Mouse (Mus musculus) spleen, adult 2 months (tissue): Measurements from ENCODE around the gene Slc26a8. TPM values are rescaled to one million over a fixed set of nuclear protein-coding genes. Genes with fewer than 3 reads are reported as not detected.
A peak's percentile ranks its signal among the peaks of the same experiment; 100 is the strongest.
"Not testable (repeated sequence)": the region's sequence is repeated elsewhere in the genome, so short reads cannot be mapped to it uniquely, and the experiment has no call there.

Experiments used
- DNase-seq, 2 experiments: peaks; one replicate each; pipeline versions ENCODE4 v3.0.0 to v3.0.0-alpha.2; 2012 to 2021; ENCODE audit warnings: low spot score in 2 of 2, low read depth in 1 of 2
- H3K27ac ChIP-seq: fragments of 200-500 bp; 2 replicates; pipeline ENCODE4 v1.5.1; 2012; ENCODE audit warnings: low read length, inconsistent platforms; ENCODE audit not compliant: insufficient read depth
- H3K27me3 ChIP-seq: fragments of 200-500 bp; 2 replicates; pipeline ENCODE4 v1.6.1; 2012; ENCODE audit warnings: mild to moderate bottlenecking, moderate library complexity, low read length, inconsistent platforms; ENCODE audit not compliant: control insufficient read depth, insufficient read depth
- H3K36me3 ChIP-seq: fragments of 200-500 bp; 2 replicates; pipeline ENCODE4 v1.6.1; 2012; ENCODE audit warnings: mild to moderate bottlenecking, low read length, inconsistent platforms; ENCODE audit not compliant: control insufficient read depth, insufficient read depth
- H3K4me1 ChIP-seq: fragments of 200-500 bp; 2 replicates; pipeline ENCODE4 v1.6.1; 2011; ENCODE audit warnings: inconsistent platforms; ENCODE audit not compliant: control insufficient read depth, insufficient read depth, insufficient read length
- H3K4me3 ChIP-seq: fragments of 200-500 bp; 2 replicates; pipeline ENCODE4 v1.5.1; 2011; ENCODE audit warnings: mild to moderate bottlenecking, inconsistent platforms; ENCODE audit not compliant: insufficient read depth, insufficient read length; ENCODE audit errors: extremely low read depth
- CTCF ChIP-seq: fragments of 200-500 bp; IDR thresholded peaks from 2 replicates; pipeline ENCODE4 v1.5.1; 2011; ENCODE audit warnings: mild to moderate bottlenecking, inconsistent platforms; ENCODE audit not compliant: insufficient read depth, insufficient read length, insufficient replicate concordance; ENCODE audit errors: extremely low read depth
- POLR2A ChIP-seq: fragments of 200-500 bp; IDR thresholded peaks from 2 replicates; pipeline ENCODE4 v1.6.1; 2011; ENCODE audit warnings: low read depth, low read length, inconsistent platforms
- WGBS: fragments of 180-500 bp; shearing (Covaris S2); methylation state at CpG from one replicate; pipeline ENCODE4 v1.1.7; 2018; 5-methylcytosine and 5-hydroxymethylcytosine counted together
- polyA plus RNA-seq: library from polyadenylated mRNA; depleted of rRNA; stranded (reverse); fragments of >200 nt; gene quantifications from 2 replicates; pipeline ENCODE4 v1.2.3, GENCODE M21; 2012; rRNA removed

Slc26a8 gene
- polyA plus RNA-seq: 0.38 and 0.40 TPM in 2 replicates

DNA sequence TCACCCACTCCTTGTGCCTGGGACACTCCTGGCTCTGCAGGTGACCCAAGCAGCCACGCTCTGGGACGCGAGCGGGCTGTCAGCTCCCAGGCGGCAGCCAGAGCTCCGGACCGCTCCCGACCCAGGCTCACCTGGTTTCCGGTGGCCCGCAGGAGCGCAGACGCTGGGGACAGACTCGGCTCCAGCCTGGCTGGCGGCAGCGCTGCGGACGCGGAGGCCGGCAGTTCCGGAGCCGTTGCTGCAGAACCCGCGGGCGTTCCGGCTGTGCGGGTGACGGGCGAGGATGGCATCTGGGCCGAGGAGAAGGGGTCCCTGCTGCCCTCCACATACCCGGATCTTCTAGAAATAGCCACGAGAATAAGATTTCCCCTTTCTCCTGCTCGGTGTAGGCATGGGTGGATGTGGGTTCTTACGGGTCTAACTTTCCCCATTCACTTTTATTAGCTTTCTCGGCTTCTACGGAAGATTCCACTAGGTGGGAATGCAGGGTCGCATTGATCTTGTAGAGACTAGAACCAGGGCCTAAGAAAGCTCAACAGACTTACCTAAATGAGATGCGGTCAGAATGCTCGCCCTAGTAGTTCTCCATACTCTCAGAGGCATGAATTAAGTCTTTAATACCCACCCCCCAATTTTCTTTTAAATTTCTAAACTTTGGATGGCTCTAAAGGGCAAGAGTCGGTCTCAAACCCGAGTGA, at the start of gene Slc26a8:
Gene Slc26a8 (minus strand): TSS at position 648 of the 698 bp plus-strand sequence.
- Histone ChIP-seq H3K36me3 (0 out of 2 replicates have a peak, but pooled peaks cover 2% of the 10 kb centered on the region), H3K27me3 (peaks cover 7% of the 10 kb centered on the region; the same call in 1 of the 2 replicates), H3K4me1 (peaks cover 11% of the 10 kb centered on the region), H3K27ac (peak within 1 kb of the TSS; percentile 61), H3K4me3 (peak within 1 kb of the TSS; percentile 53)
- peak in 1 of 2 experiments; percentile 4 for DNase-seq
- 11% methylated on average over 40 of the region's 40 CpGs for WGBS
- TF ChIP-seq CTCF (no peak), POLR2A (no peak)

DNA sequence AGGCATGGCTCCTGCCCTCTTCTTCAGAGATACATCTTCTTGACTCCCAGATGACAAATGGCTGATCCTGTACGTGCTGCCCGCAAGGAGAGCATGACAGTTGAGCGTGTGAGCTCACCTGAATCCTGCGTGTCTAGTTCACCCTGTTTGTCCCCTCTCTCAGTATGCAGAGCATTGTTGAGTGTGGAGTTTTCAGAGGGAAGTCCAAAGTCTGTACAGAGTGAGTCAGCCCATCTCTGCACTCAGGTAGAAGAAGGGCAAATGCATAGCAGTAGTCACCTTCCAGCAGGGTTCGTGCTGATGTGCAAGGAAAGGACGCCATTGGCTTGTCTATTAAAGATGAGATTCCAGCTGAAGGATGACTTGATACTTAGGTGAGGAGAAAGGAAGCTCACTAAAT, 49.2 kb upstream of the Slc26a8 start:
- 97% methylated on average over 6 of the region's 6 CpGs for WGBS
- H3K4me3 ChIP-seq: no peak overlapping the region
- no peak for TF ChIP-seq CTCF
- TF ChIP-seq POLR2A: no peak
- no peaks in the 10 kb centered on the region for H3K27me3 ChIP-seq
- H3K27ac ChIP-seq: no peak overlapping the region
- peaks cover 27% of the 10 kb centered on the region for H3K36me3 ChIP-seq
- no peaks in the 10 kb centered on the region for H3K4me1 ChIP-seq
- no peak for DNase-seq

DNA sequence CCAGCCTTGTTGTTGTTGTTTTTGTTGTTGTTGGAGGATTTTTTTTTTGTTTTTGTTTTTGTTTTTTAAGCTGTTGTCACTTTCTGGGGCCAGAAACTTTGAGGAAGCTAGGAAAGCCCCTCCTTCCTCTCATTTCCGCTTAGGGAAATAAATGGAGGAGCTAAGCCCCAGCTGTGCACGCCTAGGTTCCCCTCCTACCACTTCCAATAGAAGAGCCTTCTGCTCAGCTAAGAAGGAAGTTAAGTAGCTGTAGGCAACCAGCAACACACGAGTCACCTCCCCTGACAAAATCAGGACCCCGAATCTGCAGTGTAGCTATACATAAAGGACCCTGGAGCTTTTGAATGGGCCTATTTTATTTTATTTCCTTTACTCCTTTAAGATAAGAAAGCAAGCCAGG, 47.9 kb upstream of the Slc26a8 start:
- WGBS: 49% methylated on average over 4 of the region's 4 CpGs
- H3K27ac ChIP-seq: no peak overlapping the region

DNA sequence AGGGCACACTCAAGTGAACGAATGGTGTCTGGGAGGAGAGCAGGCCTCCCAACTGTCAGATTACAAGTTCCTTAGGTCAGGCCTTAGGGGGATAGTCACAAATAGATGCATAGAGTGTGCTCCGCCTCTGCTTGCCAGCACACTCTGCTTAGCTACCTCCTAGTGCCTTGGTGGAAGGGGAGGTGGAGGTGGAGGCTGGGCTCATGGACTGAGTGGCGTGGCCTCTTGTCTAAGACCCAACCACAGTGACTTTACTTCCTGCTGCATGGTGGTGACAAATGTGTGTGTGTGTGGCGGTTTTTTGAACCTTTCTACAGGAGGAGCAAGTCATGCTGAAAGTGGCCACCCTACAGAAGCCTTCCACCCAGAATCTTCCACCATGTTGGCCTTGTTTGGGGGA, 46.5 kb upstream of the Slc26a8 start:
- no peak for TF ChIP-seq POLR2A
- TF ChIP-seq CTCF: no peak
- H3K4me1 ChIP-seq: no peaks in the 10 kb centered on the region
- DNase-seq: no peak
- H3K27me3 ChIP-seq: no peaks in the 10 kb centered on the region
- no peak overlapping the region for H3K27ac ChIP-seq
- WGBS: 44% methylated on average over 4 of the region's 4 CpGs
- H3K4me3 ChIP-seq: no peak overlapping the region
- H3K36me3 ChIP-seq: peaks cover 8% of the 10 kb centered on the region

More for the DNA sequence above, 47.9 kb upstream of the Slc26a8 start:
- Histone ChIP-seq H3K4me3 (no peak overlapping the region), H3K27me3 (no peaks in the 10 kb centered on the region), H3K4me1 (no peaks in the 10 kb centered on the region), H3K36me3 (peaks cover 18% of the 10 kb centered on the region)
- no peak for DNase-seq
- TF ChIP-seq CTCF (no peak), POLR2A (no peak)

DNA sequence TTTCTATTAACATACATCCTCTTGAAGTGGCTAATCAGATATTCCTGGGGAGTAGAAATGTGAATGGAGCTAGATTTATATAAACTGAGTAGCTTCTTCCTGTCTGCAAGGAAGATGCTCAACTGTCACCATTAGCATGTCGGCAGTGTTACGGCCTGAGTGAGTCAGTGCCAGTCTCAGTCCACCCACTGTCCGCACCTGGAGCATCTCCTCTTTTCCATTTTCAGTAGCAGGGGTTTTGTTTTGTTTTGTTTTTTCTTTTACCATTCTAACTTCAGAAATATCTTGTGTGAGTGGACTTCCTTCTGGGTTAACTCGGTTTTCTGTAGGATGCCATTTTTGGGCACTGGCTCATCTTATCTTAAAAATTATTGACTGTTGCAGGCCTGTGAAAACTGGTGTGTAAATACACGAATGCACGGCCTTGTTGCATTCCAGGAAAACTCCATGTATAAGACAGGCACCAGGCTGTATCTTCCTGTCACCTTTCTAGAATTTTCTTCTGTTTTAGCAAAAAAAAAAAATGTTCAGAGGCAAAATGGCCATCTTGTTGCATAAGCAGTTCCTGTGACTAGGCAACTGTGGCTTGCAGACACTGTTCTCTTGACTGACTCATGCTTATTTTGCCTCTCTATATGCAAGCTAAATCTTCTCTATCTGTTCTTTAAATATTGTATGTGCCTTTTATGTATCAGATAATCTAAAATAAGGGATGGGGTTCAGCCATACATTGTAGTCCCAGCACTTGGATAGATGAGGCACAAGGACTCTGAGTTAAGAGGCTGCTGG, 45.5 kb upstream of the Slc26a8 start:
- no peak for DNase-seq
- Histone ChIP-seq H3K27me3 (no peaks in the 10 kb centered on the region), H3K4me1 (no peaks in the 10 kb centered on the region), H3K4me3 (no peak overlapping the region), H3K36me3 (peaks cover 4% of the 10 kb centered on the region), H3K27ac (no peak overlapping the region)
- 77% methylated on average over 6 of the region's 6 CpGs for WGBS
- TF ChIP-seq POLR2A (no peak), CTCF (no peak)

DNA sequence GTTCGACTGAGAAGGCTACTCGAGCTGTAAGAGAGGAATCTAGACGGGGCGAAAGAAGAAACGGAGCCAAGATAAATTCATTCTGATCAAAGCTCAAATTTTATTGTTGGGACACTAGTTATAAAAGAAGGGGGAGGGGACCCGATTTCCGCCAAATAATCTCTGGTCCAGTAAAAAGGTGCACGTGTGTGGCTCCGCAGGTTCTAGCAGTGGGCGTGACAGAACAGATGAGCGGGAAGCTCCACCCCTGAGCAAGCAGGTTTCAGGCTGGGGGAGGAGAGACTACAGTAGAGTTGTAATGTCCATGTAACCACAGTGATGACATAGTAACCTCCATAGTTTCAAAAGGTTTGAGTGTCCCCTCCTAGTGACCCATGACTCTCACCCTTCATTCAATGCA, 37.5 kb upstream of the Slc26a8 start:
- not testable (repeated sequence) for H3K4me1 ChIP-seq, DNase-seq, H3K4me3 ChIP-seq, H3K27me3 ChIP-seq, H3K27ac ChIP-seq
- 95% methylated on average over 11 of the region's 11 CpGs for WGBS
- peaks cover 32% of the 10 kb centered on the region for H3K36me3 ChIP-seq

DNA sequence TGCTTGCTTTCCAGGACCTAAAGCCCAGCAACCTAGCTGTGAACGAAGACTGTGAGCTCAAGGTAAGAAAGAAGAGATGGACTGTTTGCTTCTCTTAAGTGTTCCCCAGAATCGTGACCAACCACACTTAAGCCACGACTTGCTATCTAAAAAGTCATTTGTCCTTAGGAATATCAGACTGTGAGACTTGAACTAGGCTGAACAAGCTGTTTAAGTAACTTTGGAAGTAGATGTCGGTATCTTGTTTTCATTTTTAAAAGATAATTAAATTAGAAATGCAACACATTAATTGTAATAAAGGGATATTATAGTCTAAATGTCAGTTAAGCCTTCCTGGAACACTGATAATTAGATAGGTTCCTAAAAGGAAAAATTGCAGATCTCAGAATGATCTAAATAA, 35.8 kb upstream of the Slc26a8 start, which contains the start of gene AC170998.1:
Gene AC170998.1 (plus strand): TSS at position 301 of the 400 bp plus-strand sequence.
- Histone ChIP-seq H3K4me1 (no peaks in the 10 kb centered on the region), H3K27me3 (no peaks in the 10 kb centered on the region), H3K36me3 (peaks cover 32% of the 10 kb centered on the region), H3K27ac (no peak within 1 kb of the TSS), H3K4me3 (no peak within 1 kb of the TSS)
- TF ChIP-seq CTCF (no peak), POLR2A (no peak)
- no peak for DNase-seq
- WGBS: 90% methylated on average over 4 of the region's 4 CpGs
